Mouse (Mus musculus) thymus, postnatal 14 days (tissue): ENCODE results near the gene Gm49450.
"Not testable (repeated sequence)": the region's sequence is repeated elsewhere in the genome, so short reads cannot be mapped to it uniquely, and the experiment has no call there.

Experiments used
- DNase-seq: peaks from one replicate; pipeline ENCODE4 v3.0.0; 2021

The Gm49450 gene

GRCm38 (mm10) chr15:98954425-98955253 is 1.3 kb upstream of the Gm49450 start:
- DNase-seq: no peak

- peak; percentile 90 for DNase-seq
Observed at GRCm38 (mm10) chr15:98952751-98953400, 475 bp downstream of the Gm49450 start.

GRCm38 (mm10) chr15:98952063-98952455 is 1.3 kb downstream of the Gm49450 start:
- no peak for DNase-seq

- DNase-seq: not testable (repeated sequence)
Observed at GRCm38 (mm10) chr15:98951122-98952062, 2.0 kb downstream of the Gm49450 start.

- no peak for DNase-seq
Observed at GRCm38 (mm10) chr15:98949607-98949892, 3.8 kb downstream of the Gm49450 start.

- no peak for DNase-seq
Observed at GRCm38 (mm10) chr15:98948857-98949606, 4.3 kb downstream of the Gm49450 start.

- DNase-seq: no peak
Observed at GRCm38 (mm10) chr15:98948382-98948781, 5.0 kb downstream of the Gm49450 start.

- DNase-seq: no peak
Observed at GRCm38 (mm10) chr15:98947884-98948283, 5.5 kb downstream of the Gm49450 start.

- no peak for DNase-seq
Observed at GRCm38 (mm10) chr15:98943133-98943532, 10.2 kb downstream of the Gm49450 start.

GRCm38 (mm10) chr15:98942081-98942480 is 11.3 kb downstream of the Gm49450 start:
- DNase-seq: no peak

GRCm38 (mm10) chr15:98941539-98941938 is 11.8 kb downstream of the Gm49450 start:
- no peak for DNase-seq

- DNase-seq: no peak
Observed at GRCm38 (mm10) chr15:98940816-98941215, 12.5 kb downstream of the Gm49450 start.

- DNase-seq: peak; percentile 89
Observed at GRCm38 (mm10) chr15:98934217-98934839, 19.0 kb downstream of the Gm49450 start, which contains the start of gene Tuba1b. Gene Tuba1b (minus strand): TSS chr15:98934565.

GRCm38 (mm10) chr15:98933833-98934216 is 19.5 kb downstream of the Gm49450 start:
- peak; percentile 97 for DNase-seq

GRCm38 (mm10) chr15:98933004-98933671 is 20.2 kb downstream of the Gm49450 start:
- DNase-seq: peak; percentile 49

GRCm38 (mm10) chr15:98930998-98931397 is 22.4 kb downstream of the Gm49450 start:
- DNase-seq: no peak

- DNase-seq: no peak
Observed at GRCm38 (mm10) chr15:98930017-98930734, 23.2 kb downstream of the Gm49450 start.

GRCm38 (mm10) chr15:98928598-98929240 is 24.6 kb downstream of the Gm49450 start:
- DNase-seq: peak; percentile 39

GRCm38 (mm10) chr15:98927566-98927965 is 25.8 kb downstream of the Gm49450 start:
- no peak for DNase-seq

GRCm38 (mm10) chr15:98924682-98925081 is 28.7 kb downstream of the Gm49450 start:
- no peak for DNase-seq
